Mouse (Mus musculus) left cerebral cortex, adult 11 months (tissue): ENCODE data around the gene Gsdma2.
A peak's percentile ranks its signal among the peaks of the same experiment; 100 is the strongest.
"Not testable (repeated sequence)": the region's sequence is repeated elsewhere in the genome, so short reads cannot be mapped to it uniquely, and the experiment has no call there.

Experiments
- DNase-seq: peaks from one replicate; pipeline ENCODE4 v3.0.0; 2022; ENCODE audit warnings: low spot score

The Gsdma2 gene

DNA sequence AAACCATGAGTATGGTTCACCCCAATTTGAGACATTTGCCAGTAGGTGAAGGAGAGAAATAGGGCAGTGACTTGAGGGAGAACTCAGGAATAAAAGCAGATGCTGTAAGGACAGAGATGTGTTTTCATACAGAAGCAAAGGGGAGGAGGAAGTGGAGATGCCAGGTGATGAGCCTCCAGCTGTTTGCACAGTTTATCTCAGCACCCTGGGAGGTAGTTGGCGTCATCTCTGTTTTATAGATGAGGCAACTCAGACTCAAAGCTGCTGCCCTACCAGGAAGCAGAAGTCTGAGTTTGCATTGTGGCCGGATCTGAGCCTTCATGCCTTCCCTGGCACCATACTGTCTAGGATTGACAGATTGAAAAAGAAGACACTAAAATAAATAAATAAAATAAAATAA lies 22.4 kb downstream of the Gsdma2 start:
- DNase-seq: no peak

GRCm38 (mm10) chr11:98671284-98671815 lies 24.8 kb downstream of the Gsdma2 start:
- DNase-seq: no peak

DNA sequence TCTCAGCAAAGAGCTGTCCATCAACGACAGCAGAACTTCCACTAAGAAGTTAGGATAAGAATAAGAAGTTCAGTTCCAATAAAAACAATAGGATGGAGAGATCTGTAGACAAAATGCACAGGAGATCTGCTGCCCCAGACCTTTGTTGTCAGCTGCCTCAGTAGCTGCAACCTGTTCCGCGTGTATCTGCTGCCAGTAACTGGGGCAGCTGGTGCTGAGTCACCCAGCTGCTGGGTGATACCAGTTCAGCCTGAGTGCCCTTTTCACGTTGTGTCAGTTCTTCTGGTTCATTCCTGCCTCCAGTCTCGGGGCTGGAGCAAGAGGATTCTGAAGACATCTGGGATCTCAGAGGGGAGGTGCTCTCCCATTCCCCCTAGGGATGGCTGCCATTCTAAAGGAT lies 25.3 kb downstream of the Gsdma2 start:
- no peak for DNase-seq

DNA sequence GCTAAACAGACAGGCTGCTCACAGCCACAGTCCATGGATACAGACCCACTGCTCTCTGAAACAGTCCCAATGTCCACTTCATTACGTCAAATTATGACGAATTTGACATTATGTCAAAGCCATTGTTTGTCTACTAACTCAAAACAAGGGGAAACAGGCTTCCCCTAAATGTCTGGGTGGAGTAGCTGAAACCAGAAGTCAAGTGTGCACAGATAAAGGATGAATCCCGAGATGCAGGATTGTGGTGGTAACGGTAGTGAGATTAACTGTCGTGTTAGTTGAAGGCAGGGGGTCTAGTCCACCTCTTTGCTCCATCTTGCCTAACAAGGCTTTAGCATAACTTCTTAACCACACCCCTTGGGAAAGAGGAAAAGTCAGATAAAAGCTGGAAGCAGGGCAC lies 25.9 kb downstream of the Gsdma2 start:
- DNase-seq: no peak

- DNase-seq: not testable (repeated sequence)
Observed at GRCm38 (mm10) chr11:98673136-98673535, 26.6 kb downstream of the Gsdma2 start.

DNA sequence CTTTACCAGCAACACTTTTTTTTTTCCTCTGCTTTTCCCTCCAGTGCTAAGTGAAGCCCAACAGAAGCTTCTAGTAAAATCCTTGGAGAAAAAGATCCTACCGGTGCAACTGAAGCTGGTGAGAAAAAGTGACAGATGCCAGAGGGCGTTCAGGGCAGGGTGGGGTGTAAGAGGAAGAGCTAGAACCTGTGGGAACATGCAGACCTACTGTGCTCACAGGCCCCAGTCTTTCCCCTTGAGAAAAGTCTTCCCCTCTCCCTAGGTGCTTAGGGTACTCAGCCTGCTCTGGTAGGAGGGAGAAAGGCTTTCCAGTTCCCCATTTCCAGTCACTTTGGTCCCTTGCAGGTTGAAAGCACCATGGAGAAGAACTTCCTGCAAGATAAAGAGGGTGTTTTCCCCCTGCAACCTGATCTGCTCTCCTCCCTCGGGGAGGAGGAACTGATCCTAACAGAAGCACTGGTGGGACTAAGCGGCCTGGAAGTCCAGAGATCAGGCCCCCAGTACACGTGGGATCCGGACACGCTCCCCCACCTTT lies 29.3 kb downstream of the Gsdma2 start:
- no peak for DNase-seq

GRCm38 (mm10) chr11:98680023-98680422 lies 33.5 kb downstream of the Gsdma2 start:
- DNase-seq: no peak

- not testable (repeated sequence) for DNase-seq
Observed at GRCm38 (mm10) chr11:98680595-98680994, 34.0 kb downstream of the Gsdma2 start.

DNA sequence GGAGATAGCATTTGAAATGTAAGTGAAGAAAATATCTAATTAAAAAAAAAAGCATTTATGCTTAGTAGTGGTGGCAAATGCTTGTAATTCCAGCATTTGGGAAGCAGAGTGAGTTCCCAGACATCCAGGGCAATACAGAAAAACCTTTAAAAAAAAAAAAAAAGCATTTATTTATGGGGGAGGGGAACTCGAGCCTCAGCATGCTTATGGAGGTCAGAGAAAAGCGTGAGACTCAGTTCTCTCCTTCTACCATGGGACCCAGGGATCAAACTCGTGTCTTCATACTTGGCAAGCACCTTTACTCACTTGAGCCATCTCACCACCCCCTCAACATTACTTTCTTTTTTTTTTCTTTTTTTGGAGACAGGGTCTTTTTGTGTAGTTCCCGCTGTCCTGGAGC lies 34.6 kb downstream of the Gsdma2 start:
- no peak for DNase-seq

DNA sequence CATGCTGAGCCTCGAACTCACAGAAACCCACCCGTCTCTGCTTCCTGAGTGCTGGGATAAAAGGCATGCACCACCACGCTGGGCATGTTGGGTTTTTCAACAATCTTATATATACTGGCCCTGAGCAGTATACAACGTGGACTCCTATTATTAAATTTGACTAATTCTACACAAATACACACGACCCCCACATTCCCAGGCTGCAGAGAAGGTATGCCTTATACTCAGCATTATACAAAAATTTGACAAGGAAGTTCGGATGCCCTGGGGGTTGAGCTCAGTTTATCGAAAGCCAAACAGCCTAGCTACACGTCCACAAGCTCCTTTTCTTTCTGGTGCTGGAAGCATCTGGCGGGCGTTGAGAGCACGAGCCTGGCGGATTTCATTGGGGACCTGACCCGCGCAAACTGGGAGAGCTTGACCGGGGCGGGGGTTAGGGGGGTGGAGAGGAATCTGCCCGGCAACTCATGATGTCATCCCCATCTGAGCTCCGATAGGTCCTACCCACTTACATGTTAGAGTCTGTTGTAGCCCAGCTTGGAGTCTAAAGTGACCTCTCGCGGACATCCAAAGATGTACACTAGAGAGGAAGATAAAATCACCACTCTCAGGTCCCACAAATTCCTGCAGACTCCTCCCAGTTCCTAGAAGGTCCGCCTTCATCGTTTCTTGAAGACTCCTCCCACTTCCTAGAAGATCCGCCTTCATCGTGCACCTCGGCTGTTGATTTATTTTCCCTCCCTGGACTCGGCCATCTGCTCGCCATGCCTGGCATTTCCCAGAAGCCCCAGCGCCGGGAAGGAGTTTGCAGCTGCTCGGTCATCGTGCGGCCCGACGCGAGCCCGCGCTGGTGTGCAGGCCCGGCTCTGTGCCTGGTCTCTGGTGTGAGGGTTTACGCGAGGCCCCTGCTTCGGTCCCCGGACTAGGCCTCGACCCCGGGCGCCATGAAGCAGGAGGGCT lies 35.5 kb downstream of the Gsdma2 start, which contains the start of gene Psmd3:
TSS of gene Psmd3 (plus strand) at position 769 of the 960 bp plus-strand sequence.
- DNase-seq: peak; percentile 93

- no peak for DNase-seq
Observed at GRCm38 (mm10) chr11:98682811-98683210, 36.3 kb downstream of the Gsdma2 start.

- no peak for DNase-seq
Observed at GRCm38 (mm10) chr11:98685642-98686041, 39.1 kb downstream of the Gsdma2 start.

GRCm38 (mm10) chr11:98686976-98687375 lies 40.4 kb downstream of the Gsdma2 start:
- no peak for DNase-seq

DNA sequence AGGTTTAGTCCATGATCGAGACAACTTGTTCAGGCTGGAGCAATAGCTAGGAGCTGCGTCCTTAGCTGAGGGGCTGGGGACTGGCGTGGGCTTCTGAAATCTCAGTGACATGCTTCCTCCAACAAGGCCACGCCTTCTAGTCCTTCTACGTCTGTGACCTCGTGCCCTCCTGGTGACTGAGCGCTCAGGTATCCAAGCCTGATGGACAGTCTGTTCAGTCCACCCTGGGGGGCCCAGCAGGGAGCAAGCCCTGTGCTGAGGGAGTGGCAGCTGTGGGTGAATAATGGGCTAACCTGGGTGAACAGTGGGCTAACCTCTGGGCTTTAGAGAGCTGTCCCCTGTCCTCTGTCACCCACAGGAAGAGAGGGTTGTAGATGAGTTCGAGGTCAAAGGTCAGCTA lies 41.5 kb downstream of the Gsdma2 start:
- DNase-seq: no peak

- DNase-seq: no peak
Observed at GRCm38 (mm10) chr11:98693201-98693600, 46.6 kb downstream of the Gsdma2 start.

DNA sequence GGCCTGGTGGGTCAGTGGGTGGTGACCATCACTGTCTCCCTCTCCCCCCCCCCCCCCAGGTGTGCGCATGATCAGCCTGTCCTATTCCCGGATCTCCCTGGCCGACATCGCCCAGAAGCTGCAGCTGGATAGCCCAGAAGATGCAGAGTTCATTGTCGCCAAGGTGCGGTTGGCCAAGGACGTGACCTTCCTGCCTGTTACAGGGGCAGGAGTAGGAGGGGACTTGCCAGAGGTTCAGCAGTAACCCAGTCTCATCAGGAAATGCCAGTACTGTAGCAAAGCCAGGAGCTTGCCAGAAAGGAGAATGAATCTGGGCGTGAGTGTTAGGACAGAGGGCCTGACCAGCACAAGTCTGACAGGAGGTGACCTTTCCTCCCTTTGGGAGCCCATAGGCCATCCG lies 47.2 kb downstream of the Gsdma2 start:
- no peak for DNase-seq

GRCm38 (mm10) chr11:98694301-98694700 lies 47.7 kb downstream of the Gsdma2 start:
- no peak for DNase-seq

- no peak for DNase-seq
Observed at GRCm38 (mm10) chr11:98695408-98695807, 48.8 kb downstream of the Gsdma2 start.

GRCm38 (mm10) chr11:98696454-98697216 lies 50.1 kb downstream of the Gsdma2 start:
- no peak for DNase-seq

- DNase-seq: no peak
Observed at GRCm38 (mm10) chr11:98697225-98697624, 50.7 kb downstream of the Gsdma2 start.

- DNase-seq: no peak
Observed at GRCm38 (mm10) chr11:98698849-98699640, 52.5 kb downstream of the Gsdma2 start.

DNA sequence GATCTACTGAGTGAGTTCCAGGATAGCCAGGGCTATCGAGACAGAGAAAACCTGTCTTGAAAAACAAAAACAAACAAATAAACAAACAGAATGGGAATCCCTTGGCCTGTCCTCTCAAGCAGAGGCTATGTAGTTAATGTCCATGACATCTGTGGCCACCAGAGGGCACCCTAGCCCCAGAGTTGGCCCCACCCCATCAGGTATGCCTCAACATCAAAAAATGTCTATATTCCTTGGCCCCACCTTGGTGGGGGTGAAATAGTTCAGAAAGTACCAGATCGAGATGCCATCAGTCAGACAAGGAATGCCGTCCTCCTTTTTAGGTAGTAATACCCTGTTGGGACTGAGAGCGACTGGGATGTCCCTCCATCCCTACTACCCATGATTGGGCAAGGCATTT lies 53.4 kb downstream of the Gsdma2 start:
- peak; percentile 63 for DNase-seq
